Mouse (Mus musculus): Measurements from ENCODE around the gene Tap2.

Tap2 gene

DNA sequence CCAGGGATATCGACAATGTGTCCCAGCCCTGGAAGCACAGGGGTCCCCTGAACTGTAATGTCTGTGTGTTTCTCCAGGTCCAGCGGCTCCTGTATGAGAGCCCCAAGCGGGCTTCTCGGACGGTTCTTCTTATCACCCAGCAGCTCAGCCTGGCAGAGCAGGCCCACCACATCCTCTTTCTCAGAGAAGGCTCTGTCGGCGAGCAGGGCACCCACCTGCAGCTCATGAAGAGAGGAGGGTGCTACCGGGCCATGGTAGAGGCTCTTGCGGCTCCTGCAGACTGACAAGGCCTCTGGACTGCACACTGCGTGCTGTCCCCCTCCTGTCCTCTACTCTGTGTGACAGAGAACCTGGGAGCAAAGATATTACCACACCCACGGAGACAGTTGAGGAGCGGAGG lies 6.8 kb upstream of the Tap2 start:
- 61% methylated on average over 12 of the region's 12 CpGs for WGBS

DNA sequence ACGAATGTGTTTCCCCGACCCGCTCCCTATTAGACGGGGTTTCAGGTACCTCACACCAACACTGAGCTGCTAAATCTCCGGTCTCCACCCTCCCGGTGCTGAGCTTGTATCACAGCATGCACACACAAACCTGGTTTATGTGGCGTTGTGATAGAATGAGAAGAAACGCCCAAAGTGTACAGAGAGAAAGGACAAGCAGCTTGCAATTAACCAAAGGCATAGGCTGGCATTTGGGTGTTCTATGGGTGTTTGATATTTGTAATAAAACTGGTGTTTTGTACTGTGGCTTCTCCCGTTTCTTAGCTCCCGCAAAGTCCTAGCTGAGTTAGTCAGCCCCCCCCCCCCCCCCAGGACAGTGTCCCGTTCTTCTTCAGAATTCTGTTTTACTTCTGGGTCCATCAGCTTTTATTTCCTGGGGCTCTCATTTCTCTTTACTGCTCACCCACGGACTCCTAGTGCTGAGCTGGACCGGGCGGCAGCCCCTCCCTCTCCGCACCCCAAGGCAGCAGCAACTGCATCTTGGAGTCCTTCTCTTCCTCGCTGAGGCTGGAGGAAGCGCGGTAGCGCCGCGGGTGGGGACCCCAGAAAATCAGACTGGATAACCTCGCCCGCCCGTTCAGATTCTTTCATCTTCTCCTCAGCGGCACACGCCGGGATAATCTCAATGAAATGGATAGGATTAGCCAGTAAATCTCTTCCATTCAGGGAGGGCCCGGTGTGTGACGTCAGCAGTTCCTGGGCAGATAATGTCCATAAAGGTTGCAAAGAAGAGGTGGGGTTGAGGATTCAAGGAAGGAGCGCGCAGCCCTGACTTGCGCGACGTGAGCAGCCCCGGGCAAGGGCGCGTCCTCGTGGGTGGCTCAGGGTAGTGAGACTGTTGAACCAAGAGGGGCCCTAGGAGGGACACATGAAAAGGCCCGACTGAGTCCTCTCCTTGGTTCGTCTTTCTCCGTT lies 6.1 kb upstream of the Tap2 start, which contains the start of gene Psmb8:
Gene Psmb8, plus strand, starts transcription at position 781 of the 954 bp plus-strand sequence.
- 8% methylated on average over 41 of the region's 41 CpGs for WGBS

DNA sequence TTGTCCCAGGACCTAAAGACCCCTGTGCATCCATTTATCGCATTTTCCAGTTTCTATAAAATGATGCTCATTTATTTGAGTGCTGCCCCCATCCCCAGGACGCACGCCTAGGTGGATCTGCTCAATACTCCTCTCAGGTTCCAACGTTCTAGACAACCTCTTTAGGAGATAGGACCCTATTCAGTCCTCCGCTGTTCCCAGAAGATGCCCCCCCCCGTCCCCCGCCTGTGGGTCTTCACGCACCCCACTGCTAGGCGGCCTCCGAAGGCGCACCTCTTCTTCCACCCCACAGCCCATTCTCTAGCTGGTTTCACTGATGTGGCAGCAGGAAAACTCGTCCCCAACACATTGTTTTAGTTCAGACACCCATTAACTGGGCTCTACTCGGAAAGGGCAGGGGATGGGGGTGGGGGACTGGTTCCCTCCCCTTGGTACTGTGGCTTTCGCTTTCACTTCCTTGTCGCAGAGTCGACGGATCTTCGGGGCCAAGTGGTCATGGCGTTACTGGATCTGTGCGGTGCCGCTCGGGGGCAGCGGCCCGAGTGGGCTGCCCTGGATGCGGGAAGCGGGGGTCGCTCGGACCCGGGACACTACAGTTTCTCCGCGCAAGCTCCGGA lies 5.3 kb upstream of the Tap2 start:
- WGBS: 1% methylated on average over 32 of the region's 32 CpGs

DNA sequence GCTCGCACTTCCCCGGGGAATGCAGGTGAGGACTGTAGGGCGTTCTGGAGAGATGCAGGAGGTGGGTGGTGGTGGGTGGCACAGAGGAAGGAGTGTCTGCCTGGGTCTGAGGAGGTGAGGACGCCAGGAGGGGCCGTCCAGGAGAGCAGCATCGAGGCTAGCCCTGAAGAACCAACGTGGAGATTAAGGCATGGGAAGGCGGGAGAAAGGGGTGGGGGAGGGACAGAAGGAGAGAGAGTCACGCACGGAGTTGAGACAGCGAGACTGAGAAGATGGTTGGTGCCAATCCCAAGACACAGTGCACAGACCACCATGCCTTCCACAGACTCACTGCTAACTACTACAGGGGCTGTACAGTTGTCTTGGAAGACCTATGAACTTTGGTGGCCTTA lies 4.8 kb upstream of the Tap2 start:
- WGBS: 13% methylated on average over 11 of the region's 11 CpGs

DNA sequence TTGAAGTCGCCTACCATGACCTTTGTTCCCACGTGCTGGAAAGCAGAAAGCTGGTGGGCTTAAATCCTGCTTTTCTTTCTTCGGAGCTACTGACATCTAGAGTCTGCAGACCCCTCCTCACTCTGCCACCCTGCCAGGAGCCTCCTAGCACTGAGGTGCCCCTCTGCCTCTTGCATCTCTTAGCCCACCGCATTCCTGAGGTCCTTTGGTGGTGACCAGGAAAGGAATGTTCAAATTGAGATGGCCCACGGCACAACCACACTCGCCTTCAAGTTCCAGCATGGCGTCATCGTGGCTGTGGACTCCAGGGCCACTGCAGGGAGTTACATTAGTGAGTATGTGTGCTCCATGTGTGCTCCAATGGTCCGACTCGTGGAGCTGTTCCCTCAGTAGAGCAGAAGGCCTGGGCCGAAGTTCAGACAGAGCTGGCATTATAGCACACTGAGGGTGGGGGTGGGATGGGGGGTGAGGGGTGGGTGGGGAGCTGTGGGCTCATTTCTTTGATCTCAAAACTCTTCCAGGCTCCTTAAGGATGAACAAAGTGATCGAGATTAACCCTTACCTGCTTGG lies 4.2 kb upstream of the Tap2 start:
- WGBS: 78% methylated on average over 12 of the region's 12 CpGs

DNA sequence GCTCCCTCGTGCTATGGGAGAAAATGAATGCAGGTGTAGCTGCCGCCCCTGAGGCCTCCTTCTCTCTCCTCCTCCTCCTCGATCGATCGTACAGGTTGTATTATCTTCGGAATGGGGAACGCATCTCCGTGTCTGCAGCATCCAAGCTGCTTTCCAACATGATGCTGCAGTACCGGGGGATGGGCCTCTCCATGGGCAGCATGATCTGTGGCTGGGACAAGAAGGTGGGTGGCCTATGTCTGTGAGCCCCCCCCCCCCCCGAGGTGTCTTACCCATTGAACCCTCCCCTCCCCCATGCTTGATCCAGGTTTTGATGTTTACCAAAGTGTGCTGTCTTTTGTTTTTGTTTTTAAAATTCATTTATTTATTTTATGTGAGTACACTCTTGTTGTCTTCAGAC lies 3.3 kb upstream of the Tap2 start:
- 88% methylated on average over 10 of the region's 10 CpGs for WGBS

DNA sequence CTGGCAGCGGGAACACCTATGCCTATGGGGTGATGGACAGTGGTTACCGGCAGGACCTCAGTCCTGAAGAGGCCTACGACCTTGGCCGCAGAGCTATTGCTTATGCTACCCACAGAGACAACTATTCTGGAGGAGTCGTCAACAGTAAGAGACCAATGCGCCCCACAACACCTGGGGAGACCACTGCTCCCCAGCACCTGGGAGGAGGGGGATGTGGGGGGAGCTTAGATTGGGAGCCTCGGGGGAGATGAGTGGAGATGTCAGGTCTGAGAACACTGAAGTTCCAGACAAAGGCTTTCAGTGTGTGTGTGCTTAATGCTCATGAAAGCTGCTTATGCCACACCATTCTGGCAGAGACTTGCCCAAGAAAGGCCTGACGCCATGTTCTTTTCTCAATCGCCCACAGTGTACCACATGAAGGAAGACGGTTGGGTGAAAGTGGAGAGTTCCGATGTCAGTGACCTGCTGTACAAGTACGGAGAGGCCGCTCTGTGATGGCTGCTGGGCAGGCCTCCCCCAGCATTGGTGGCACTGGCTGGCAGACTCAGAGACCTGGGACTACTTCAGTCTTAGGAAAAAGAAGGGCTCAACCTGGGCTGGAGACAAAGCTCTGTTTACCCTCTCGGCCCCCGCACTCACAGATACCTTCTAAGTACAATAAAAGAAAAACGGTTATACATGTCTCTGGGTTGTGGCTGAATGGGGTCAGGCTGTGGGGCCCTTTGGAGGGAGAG lies 2.4 kb upstream of the Tap2 start:
- WGBS: 93% methylated on average over 16 of the region's 16 CpGs

DNA sequence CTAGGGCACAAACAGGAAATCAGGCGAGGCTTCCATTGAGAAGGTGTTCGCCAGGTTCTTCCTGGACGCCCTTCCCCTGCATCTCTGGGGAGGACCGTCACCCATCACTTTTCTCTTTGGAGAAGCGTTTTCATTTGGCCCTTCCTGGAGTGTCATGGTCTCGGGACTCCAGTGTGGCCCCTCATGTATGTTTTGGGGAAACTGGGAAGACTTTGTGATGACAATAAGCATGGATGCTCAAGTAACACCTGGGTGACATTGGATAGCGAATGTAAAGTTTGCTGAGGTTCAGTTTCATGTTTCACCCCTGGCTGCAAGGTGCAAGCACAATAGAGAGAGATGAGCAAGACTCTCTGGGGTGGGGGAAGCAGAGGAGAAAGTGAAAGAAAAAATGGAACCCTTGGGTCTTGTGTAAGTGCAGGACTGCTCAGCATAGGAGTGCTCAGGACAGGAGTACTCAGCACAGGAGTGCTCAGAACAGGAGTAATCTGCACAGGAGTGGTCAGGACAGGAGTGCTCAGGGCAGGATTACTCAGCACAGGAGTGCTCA lies 1.7 kb upstream of the Tap2 start:
- WGBS: 86% methylated on average over 7 of the region's 7 CpGs

DNA sequence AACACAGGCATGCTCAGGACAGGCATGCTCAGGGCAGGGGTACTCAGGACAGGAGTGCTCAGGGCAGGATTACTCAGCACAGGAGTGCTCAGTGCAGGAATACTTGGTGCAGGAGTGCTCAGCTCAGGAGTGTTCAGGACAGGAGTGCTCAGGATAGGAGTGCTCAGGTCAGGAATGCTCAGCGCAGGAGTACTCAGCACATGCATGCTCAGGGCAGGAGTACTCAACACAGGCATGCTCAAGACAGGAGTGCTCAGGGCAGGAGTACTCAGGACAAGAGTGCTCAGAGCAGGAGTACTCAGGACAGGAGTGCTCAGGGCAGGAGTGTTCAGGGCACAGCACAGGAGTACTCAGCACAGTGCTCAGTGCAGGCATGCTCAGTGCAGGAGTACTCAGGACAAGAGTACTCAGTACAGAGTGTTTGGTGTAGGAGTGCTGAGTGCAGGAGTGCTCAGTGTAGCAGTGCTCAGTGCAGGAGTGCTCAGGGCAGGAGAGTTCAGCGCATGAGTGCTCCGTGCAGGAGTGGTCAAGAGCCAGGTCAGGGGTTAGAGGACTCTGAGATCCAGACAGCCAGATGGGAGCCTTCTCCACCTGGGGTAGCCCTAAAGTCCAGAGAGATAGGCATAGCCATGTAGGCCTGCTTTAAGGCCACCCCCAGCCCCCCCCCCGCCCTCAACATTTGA lies 426 bp upstream of the Tap2 start:
- WGBS: 87% methylated on average over 4 of the region's 4 CpGs

DNA sequence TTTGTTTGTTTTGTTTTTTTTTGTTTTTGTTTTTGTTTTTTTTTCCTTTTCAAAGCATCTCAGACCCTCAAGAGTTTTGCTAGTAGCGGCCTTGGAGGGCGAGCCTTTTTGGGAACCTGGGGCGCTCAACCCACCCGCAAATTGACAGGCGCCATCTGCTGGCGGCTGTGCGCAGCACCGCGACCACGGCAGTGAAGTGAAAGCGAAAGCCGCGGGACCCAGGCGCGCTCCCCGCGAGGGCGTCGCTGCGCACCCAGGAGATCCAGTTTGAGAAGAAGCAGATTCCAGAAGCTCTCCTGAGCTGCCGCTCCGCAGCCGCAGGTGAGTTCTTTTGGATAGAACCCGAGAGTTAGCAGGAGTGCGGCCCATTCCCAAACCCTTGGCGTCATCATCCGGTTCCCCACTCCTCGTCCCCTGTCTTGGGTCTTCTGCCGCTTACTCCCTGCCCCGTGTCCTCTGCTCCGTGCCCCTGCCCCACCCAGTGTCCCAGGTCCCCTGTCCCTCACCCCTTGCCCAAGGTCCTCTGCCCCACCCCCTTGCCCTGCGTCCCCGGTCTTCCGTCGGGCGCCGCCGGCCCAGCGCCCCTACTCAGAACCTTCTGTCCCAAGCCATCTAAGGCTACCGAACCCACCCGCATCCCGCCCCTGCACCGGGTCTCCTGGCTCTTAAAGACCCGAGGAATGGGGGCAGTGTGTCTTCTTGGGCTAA lies 1.1 kb downstream of the Tap2 start:
- WGBS: under 1% methylated on average over 44 of the region's 44 CpGs

DNA sequence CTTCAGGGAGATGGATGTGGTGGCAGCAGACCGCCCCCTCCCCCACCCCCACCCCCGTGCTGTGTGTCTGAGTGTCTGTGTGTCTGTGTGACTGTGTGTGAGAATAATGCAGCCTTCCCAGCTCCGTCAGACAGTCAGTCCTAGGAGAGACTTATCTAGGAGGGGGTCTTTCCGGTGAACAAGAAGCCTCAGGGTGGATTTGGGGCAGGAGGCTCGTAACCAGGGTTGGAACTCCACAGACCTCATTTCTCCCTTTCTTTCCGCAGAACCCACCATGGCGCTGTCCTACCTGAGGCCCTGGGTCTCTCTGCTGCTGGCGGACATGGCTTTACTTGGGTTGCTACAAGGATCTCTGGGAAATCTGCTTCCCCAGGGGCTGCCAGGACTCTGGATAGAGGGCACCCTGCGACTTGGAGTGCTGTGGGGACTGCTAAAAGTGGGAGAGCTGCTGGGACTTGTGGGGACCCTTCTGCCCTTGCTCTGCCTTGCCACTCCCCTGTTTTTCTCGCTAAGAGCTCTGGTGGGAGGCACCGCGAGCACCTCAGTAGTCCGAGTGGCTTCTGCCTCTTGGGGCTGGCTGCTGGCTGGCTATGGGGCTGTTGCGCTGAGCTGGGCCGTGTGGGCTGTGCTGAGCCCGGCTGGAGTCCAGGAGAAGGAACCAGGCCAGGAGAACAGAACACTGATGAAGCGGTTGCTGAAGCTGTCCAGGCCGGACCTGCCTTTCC lies 1.9 kb downstream of the Tap2 start:
- 21% methylated on average over 18 of the region's 18 CpGs for WGBS

DNA sequence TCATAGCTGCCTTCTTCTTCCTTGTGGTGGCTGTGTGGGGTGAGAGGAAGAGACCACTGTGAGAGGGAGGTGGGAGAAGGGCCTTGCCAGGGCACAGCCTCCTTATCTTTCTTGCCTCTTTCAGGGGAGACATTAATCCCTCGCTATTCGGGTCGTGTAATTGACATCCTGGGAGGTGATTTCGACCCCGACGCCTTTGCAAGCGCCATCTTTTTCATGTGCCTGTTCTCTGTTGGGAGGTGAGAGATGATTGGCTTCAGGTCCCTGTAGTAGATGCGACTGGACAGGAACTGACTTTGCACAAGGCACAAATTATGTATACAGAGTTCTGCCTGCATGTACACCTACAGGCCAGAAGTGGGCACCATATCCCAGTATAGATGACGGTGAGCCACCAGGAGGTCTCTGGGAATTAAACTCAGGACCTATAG lies 2.4 kb downstream of the Tap2 start:
- 29% methylated on average over 9 of the region's 9 CpGs for WGBS

DNA sequence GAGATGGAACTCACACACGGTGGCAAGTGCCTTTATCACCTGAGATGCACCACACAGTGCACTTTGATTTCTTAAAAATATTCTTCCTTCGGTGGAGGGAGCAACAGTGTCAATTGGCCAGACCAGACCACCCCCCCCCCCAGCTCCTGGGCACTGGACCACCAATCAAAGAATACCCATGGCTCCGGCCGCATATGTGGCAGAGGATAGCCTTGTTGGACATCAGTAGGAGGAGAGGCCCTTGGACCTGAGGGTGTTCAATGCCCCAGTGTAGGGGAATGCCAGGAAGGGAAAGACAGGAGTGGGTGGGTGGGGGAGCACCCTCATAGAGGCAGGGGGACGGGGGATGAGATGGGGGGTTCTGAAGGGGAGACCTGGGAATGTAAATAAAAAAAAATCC lies 3.4 kb downstream of the Tap2 start:
- WGBS: 89% methylated on average over 5 of the region's 5 CpGs

DNA sequence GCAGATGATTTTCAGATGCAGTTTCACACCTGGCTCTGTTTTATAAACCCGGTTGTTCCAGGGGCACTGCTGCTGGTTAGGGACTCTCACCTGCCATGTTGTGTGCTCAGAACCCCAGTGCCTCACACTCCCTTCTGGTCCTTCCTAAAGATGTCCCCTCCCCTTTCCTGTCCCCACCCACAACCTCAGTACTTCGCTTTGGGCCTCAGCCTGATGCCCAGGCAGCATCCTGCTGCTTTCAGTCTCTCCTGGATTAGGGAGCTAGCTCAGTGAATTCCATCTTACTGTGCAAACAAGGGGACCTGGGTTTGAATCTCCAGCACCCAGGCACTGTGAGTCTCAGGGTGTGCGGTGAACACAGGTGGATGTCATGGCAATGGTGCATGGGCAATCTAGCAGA lies 4.1 kb downstream of the Tap2 start:
- 84% methylated on average over 3 of the region's 3 CpGs for WGBS

DNA sequence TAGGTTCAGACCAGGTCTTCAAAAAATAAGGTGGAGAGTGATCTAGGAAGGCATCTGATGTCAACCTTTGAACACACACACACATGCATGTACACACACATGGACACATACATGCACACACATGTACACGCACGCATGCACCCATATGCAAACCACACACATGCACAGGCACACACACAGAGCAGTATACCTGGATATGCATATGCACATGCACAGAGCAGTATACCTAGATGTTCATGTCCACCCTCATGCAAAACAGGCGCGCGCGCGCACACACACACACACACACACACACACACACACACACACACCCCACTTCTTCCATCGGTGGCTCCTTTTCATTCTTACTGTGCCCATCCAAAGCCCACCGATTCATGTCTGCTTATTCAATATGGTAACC lies 4.5 kb downstream of the Tap2 start:
- WGBS: 95% methylated on average over 9 of the region's 9 CpGs

DNA sequence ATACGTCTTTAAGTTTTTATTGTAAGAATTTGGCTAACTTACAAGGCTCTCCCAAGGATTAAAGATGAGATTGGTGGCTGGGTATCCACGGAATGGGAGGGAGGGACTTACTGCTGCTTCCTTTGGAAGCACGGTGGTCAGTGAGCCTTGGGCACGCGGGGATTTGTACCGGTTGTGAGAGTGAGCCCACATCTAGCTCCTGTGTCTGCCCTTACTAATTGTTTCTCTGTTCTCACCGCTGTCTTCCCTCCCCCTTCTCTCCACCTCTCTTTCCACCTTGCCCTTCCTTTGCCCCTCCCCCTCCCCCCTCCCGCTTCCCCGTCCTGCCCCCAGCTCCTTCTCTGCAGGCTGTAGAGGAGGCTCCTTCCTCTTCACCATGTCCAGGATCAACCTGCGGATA lies 5.1 kb downstream of the Tap2 start:
- 40% methylated on average over 10 of the region's 10 CpGs for WGBS

DNA sequence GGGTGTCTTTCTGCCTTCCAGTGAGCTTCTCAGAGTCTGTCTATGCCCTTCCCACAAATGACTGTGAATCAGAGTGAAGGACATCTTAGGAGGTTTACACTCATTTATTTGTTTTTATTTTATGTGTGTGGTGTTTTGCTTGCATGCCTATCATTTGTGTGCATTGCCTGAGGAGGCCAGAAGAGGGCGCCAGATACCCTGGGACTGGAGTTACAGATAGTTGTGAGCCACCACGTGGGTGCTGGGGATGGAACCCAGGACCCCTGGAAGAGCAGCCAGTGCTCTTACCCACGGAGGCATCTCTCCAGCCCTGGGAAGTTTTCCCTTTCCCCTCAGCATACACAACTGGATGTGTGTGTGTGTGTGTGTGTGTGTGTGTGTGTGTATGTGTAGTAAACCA lies 6.4 kb downstream of the Tap2 start:
- WGBS: 54% methylated on average over 3 of the region's 3 CpGs

DNA sequence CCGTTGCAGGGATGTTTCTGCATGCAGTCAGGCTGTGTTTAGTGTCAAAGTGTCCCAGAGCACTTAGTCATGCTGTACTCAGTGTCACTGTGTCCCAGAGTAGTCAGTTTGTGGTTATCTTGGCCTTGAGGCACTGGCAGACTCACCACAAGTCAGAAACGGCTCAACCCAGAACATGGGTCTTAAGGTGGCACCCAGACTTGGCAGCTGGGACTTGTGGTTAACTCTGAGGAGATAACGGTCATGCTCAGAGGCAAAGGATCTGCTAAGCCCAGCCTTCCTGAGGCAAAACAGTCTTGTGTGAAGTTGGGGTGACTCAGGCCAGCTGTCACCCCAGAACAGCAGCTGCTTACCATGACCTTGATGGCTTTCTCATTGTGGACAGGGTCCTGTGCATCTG lies 7.3 kb downstream of the Tap2 start:
- WGBS: 85% methylated on average over 3 of the region's 3 CpGs

DNA sequence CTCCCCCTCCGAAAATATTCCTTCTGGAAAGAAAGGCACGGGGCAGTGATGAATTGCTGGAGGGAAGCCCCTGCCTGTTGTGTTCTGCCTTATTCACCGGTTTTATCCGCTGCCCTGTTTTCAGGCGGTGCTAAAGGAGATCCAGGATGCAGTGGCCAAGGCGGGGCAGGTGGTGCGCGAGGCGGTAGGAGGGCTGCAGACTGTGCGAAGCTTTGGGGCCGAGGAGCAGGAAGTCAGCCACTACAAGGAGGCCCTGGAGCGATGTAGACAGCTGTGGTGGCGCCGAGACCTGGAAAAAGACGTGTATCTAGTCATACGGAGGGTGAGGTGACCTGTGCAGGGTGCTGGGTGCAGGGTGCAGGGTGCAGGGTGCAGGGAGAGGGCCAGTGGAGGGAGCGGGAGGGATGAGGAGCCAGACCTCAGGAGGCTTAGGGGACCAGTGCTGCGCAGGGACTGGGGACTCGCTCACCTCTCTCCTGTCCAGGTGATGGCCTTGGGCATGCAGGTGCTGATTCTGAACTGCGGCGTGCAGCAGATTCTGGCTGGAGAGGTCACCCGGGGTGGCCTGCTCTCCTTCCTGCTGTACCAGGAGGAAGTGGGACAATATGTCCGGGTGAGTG lies 8.5 kb downstream of the Tap2 start:
- WGBS: 52% methylated on average over 23 of the region's 23 CpGs
